Mouse (Mus musculus) embryo, embryonic 11 days (tissue): Measurements from ENCODE around the gene Lrrc32.

Source experiments
- DNase-seq: peaks from one replicate; pipeline ENCODE4 v3.0.0-alpha.2; 2015

The Lrrc32 gene

DNA sequence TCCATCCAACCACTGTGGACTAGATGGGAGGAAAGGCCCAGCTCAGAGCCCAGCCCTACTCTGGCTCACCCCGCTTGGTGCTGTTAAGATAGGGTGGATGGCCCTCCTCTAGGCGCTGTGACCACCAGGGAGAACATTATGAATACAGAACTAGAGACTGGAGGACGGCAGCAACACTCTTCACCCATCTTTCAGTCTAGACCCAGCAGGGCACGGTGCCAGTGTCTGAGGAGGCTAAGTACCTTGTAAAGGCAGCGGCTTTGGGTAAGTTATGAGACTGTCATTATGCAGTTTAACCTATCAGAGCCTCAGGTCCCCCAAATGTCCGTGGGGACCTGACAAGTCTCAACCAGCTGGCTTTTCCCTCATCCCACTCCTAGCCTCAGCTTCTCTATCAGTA lies at the start of gene Lrrc32:
Gene Lrrc32, plus strand, starts transcription at position 153 of the 400 bp plus-strand sequence.
- no peak for DNase-seq

DNA sequence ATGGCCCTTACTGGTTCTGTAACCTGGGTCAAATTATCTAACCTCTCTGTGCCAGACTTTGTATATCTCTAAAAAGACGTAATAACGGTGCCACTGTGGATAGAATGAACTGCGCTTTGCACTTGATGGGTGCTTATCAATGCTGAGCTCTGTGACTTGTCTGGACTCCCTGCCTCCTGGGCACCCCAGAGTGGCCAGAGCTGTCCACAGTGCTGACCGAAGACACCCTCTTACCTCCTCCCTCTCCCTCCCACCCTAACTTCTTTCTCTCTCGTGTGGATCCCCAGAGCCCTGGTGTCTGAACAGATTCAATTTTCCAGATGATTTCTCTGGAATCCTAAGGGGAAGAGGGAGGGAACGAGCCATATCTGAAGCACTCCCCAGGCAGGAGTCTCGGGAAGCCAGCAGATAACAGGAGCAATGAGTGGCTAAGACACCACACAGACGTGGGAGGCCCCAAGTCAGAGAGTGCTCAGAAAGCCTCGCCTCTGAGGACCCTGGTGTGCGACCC lies 49.1 kb upstream of the Lrrc32 start, which contains the start of gene Gucy2d:
Gene Gucy2d, plus strand, starts transcription at position 461 of the 511 bp plus-strand sequence.
- DNase-seq = no peak

DNA sequence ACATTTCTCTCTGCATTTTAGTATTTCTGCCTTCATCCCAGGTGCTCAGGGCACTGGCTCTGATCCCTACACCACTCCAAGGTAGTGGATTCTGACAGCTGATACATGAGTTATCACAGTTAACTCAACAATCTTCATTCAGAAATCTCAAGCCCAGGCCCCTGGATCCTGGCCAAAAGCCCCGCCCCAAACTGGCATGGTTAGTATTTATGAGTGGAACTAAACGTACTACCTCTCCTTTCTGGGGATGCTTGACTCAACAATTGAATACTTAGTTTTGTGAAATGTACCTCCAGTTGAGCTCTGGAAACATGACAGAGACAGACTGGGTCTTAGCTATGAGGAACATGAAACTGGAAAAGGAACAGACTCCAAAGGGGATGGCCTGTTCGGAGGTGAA lies 42.2 kb upstream of the Lrrc32 start:
- DNase-seq = no peak

DNA sequence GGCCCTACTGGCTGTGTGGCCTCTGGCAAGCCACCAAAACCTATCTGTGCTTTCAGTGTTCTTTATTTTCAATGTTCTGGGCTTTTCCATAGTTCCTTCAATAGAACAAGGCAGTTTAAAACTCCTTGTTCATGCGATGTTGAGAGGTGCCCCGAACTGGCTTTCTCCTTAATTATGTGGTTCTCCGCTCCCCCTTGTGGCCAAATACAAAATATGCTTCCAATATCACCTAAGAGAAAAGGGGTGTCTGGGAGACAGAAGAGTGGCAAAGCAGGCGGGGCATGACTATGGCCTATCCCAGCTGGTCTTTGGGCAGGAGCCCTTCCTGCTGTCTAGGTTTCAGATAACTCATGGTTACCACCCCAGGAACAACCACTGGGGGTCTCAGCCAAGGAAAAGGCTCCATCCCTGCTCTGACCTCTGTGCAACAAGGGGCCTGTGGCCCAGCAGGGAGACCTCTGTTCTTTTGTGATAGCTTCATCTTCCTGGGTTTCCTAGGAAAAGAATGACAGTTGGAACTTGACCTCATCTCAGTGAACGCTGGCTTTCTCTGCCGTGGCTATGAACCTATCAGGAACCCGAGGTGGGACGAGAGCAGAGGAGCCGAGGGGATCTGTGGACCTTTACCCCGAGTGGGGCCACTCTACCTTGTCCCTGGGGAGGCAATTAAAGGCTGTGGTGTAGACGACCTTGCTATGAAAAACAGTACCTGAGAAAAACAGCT lies 41.3 kb upstream of the Lrrc32 start:
- peak; percentile 62 for DNase-seq

DNA sequence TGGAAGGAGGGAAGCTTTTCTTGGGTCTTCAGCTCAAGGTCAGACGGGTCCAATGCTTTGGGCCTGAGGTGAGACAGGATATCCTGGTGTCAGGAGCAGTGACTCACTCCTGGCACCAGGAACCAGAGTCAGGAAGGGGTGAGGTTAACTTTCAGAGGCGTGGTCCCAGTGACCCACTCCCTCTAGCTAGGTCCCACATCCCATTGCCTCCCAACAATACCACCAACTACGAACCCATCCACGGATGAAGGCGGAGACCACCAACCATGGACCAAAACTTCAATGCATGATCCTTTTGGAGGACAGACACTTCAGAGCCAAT lies 40.8 kb upstream of the Lrrc32 start:
- no peak for DNase-seq

DNA sequence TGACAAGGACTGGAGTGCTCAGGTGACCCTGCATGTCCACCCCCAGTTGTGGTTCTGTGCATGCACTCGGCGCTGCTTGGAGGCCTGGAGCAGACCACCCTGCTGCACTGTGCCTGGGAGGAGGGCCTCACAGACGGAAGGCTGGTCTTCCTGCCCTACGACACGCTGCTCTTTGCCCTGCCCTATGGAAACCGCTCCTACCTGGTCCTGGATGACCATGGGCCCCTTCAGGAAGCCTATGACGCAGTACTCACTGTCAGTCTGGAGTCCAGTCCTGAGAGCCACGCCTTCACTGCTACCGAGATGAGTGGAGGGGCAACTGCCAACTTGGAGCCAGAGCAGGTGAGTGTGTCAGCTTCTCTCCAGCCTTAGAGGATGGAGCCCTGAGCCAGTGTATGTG lies 39.4 kb upstream of the Lrrc32 start:
- DNase-seq = no peak

DNA sequence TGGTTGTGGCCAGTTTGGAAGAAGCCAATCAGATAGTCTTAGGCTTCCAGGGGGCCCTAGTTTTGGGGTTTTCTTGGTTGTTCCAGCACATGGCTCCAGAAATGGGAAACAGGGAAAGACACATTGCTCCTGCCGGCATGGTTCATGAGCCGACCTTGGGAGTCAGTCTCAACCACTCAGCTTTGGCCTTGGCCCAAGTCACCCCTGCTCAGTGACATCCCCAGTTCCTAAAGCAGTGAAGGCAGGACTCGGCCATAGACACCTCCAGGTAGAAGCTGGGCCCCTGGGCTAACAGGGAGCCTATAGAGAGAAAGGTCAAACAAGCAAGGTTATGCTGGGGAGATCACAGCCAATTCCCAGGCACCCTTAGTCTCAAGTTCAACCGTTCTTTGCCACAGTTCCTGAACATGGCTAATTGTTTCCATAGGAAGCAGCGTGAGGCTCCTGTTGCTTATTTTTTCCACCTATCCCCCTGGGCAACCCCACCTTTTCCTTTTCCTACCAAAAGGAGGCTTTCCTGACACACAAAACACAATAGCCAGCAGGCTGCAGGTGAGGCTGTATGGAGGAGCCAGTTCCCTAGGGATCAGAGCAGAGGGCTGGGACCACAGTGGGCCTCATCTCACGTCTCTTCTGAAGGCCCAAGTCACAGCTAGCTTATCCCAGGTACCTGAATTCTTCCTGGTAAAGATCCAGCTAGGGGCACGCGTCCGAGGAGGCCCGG lies 34.5 kb upstream of the Lrrc32 start:
- no peak for DNase-seq

DNA sequence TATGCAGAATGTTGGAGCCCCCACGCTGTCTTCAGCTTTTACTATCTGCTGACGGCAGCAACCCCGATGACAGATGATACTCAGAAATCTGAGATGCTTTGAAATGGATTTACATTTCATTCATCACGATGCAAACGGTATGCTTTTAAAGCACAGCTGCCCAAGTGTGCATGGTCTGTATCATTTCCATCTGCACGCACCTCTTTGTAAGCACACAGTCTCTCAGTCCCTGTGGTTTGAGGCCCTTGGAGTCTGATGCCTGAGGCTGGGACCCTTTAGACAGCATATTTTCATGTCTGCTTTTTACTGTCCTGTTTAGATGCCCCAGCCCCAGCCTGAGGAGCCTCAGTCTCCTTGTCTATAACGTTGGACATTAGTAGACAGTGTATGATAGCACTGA lies 28.8 kb upstream of the Lrrc32 start:
- no peak for DNase-seq

DNA sequence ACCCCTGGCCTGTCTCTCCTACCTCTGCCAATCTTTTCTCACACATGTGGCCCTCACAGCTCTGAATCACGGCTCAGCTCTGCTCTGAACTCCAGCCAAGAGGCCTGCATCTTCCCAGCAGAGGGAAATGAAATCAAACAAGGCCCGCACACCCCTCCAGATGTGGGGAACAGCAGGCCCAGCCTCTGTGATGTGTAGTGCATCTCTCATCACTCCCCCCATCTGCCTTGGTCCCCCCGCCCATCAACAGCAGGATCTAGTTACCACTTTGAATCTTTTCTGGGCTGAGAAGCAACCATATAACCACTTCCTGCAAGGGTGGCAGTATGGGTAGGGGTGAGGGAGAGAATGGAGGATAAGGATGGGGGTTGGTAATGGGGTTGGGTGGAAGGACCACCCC lies 20.0 kb upstream of the Lrrc32 start:
- no peak for DNase-seq

DNA sequence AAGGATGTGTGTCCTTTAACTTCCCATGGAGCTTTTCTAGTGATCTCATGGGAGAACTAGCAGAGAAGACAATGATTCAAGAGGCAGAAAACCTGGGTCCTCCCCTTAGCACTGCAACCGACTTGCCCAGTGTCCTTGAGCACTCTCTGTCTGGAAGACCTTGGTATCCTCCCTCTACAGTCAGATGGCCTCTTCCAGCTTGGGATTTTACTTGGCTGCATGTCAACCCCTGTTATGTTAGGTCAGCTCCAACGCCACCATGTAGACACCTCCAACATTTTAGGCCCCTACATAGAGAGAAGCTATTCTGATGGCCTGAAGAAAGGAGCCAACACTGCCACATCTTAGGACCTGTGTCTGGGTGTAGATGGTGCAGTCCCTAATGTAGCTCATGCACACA lies 16.6 kb upstream of the Lrrc32 start:
- DNase-seq = no peak

DNA sequence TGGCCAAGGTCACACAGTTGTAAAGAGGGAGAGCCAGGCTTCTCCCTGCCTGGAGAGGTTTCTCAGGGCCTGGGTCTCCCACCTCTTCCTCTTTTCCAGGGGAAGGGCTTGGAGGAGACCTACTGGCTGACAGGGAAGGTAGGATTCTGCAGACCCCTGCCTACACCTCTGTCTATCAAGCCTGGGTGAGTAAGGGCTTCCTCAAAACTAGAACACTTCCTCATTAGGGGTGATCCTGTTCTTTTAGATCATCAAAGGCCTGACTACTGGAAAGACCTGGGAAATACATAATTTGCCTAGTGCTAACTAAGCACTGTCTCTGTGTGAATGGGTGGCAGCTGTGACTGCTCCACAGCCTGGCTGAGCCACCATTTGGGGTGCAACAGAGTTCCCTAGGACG lies 14.5 kb upstream of the Lrrc32 start:
- DNase-seq = no peak

DNA sequence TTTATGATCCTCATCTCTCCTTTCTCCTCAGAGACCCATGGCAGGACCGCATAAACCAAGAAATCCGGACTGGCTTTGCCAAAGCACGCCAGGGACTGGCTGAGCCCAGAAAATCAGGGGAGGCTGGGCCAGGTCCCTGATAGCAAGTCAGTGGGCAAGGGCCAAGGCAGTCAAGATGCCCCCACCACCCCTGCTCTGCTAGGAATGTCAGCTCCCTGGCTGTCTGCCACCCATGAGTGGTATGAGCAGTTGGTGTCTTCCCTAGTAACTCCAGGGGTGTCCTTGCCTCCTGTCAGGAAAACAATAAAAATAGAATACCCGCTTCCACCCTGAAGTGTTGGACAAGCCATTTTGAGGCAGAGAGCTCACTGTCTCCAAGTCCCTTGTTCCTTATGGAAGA lies 11.9 kb upstream of the Lrrc32 start:
- DNase-seq = no peak

DNA sequence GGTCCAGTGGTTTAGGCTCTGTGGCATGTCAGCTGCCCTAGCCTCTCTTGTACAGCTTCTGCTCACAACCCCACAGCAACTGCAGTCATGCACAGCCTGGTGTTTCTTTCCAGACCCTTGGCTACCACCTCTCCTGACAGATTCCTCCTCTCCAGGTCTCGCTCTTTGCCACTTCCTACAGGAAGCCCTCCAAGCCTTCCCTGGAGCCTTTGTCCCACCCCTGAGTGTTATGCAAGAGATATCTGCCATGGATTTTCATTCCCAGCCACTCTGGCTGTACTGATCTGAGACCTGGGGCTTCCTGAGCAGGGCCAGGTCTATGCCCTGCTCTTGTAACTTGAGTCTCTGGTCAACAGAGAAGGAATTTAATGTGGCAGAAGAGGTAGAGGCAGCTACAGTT lies 8.6 kb upstream of the Lrrc32 start:
- DNase-seq = no peak

DNA sequence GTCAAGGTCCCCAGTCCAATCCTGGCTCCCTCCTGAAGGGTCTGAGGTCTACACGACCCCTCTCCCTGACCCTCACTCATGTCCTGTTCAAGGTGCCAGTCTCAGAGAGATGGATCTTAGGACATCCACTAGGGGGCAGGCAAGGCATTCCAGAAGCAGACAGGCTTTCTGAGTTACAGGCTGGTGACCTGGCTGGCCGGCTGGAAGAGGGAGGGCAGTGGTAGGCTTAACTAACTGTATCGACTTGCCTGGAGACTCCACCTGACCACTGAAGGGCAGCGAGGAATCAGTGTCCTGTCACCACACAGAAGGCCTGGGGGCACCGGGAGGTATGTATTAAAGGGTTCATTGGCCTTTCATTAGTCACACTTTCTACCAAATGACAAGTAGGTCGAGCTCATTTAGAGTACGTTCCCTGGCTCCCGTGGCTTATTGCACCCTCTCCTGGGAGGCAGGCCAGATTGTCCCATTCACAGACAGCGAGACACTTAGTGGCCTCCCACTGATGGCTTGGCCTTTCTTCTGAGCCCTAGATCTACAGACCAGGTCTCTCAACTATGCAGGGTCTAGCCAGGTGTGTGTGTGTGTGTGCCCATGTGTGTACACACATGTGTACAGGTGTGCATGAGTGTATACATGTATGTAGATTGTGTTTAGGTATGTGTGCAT lies 7.9 kb upstream of the Lrrc32 start:
- DNase-seq = peak; percentile 89

DNA sequence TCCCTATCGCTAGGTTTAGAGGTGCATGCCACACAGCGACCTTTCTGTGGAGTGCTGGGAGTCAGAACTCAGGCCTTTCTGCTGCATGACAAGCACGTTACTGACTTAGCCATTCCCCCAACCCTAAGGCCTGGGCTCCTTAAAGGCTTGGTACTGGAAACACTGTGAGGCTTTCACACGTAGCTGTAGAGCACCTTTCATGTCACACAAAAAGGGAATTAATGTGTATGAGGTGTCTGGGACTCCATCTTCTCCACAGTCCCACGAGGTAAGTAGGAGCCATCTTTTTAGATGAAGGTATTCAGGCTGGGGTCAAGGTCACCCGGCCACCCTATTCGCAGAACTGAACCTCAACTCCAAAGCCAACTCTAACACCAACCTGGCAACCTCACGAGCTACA lies 7.2 kb upstream of the Lrrc32 start:
- DNase-seq = no peak

DNA sequence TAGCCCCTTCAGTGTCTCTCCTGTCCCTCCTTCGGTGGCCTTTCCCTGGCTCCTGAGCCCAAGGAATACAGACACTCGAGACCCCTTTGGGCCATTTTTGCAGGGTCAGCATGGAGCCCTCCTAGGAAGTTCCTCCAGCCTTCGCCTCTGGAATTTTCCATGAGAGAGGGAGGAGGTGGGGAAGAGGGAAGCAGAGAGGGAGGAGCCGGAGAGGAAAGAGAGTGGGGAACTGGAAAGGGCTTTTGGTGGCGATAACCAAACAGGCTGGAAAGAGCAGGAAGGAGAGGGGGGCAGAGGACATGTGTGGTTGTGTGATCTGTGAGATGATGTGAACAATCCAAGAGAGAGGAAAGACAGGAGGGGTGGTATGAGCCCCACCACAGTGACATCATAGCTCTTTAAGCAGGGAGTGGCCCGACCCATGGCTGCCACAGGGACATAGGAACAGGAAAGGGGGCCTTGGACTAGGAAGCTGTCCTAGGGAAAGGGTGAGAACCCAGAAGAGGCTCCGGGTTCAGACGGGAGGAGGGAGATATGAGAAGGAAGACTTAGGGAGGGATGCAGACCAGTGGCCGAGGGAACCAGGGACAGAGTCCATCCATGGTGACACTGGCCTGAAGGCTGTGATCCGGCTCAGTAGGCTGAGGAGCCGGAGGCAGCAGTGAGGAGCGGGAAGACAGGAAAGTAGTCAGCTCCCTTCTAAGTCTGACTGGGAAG lies 6.4 kb upstream of the Lrrc32 start:
- no peak for DNase-seq

DNA sequence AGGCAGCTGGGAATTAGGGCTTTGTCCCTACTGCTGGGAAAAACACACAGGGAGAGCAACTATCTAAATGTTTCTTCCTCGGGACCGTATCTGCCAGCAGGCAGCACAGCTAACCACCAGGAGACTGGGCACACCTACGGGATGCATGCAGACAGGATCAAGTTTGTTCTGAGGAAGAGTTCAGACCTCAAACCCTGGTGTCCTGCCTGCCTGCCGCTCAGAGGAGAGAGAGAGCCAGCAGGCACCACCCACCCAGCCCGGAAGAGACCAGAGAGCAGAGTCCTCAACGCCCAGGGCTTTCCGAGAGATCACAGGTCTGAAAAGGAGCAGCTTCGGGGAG lies 5.8 kb upstream of the Lrrc32 start:
- no peak for DNase-seq

DNA sequence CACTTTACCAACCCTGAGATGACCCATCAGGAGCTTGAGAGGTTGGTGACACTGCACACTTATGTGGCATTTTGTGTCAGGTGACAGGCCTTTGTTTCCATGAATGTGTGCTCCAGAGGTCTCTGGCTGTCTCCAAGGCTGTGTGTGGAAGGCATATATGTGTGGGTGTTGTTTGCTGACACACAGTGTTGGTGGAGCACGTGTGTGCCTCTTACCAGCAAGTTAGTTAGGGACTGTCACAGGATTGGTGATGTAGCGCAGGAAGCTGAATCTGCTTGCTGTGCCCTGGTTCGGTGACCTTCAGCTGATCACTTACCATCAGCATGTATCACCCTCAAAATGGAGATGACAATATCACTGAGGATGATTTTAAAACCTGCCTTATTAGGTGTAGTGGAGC lies 4.2 kb upstream of the Lrrc32 start:
- no peak for DNase-seq

DNA sequence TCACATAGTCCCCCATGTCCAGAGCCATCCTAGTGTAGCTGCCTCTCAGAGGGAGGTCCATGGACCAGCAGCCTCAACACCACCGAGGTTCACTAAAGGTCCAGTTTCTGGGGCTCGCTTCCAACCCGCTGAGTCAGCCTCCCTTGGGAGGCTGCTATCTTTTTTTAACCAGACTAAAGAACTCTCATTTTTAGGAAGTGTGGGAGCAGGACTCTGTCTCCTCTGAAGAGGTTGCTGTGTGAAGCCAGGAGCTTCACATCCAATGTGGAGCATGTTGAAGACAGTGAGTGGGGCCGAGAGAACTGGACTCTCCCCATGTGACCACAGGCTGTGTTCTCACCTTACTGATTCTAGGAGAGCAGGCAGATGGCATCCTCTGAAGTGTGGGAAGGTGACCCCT lies 3.6 kb upstream of the Lrrc32 start:
- DNase-seq = no peak

DNA sequence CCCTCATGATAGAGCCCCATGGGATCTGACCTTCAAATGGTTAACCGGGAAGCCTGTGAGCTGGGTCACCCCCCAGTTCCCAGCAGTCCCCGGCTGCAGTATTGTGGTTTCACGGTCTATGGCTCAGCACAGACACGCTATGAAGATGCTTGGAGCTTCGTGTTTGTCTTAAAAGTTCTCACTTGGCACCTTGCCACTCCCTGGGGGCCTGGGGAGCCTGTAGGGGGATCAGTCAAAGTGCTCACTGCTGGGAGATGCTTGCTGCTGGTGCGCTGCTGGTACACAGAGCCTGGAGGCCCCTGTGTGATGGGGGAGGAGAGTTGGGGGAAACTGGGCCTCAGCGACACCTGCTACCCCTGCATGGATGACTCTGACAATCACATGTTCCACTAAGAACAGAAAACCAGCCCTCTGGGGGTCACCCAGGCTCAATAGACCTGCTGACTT lies 2.6 kb upstream of the Lrrc32 start:
- DNase-seq = no peak

DNA sequence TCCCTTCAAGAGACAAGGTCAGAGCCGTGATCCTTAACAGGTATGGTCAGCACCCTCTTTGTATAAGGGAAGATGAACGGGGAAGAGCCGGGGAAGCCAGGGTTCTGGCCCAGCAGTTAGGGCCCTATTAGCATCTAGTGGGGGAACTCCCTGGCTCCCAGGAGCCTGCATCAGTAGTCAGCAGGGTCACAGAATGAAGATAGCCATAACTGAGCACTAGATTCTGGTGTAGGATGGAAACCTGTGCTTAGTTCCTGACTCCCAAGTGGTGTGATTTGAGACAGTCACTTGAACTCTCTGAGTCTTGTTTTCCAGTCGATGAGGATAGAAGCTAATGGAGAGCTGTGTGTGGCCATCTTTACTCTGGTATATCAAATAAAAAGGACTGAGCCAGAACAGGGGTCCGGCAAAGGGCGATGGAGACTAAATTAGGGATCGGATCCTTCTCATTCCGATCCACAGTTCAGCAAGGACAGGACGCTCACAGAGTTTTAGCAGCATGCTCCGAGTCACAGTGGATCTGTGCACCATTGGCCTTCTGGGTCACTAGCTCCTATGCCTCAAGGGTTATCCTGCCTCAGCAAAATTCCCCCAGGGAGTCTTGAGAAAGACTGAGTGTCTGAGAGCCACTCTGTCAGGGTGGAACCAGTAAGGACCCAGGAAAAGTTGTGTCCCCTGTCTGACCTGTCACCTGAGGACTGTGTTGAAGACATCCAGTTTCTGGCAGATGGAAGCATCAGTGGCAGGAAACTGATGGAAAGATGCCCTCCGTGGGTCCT lies 1.7 kb upstream of the Lrrc32 start:
- DNase-seq = no peak

DNA sequence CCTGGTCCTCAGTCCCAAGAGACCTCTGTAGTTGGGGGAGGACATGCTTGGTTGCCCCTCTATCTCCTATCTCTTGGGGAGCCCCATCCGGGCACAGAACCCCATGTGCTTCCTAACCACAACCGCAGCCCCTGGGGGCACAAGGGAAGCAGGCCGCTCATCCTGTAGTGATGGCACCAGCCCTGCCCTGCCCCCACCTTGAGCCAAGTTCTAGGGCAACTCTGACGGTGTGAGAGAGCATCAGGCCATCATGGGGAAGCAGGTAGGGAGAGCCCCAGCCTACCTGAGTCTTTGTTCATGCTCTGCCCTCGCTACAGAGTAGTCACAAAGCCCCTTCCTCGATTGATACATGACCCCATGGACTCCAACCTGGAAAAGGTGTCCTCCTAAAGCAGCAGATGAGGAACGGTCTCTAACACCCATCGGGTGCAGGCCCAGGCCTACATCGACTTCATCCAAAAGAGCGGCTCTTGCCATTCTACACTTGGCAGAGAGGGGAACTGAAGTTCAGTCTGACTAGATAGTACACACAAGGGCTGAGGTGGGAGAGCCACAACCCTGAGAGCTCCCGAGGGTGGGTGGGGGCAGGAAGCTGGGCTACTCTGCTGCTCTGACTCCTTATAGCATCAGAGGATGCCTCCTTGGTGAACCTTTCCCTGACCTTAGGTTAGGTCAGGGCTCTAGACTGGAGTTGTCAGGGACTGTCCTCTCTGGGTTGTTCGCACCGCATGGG lies 519 bp upstream of the Lrrc32 start:
- no peak for DNase-seq
